Mouse (Mus musculus): ENCODE data around the gene Cactin. TPM values are rescaled to one million over a fixed set of nuclear protein-coding genes. Genes with fewer than 3 reads are reported as not detected.
A peak's percentile ranks its signal among the peaks of the same experiment; 100 is the strongest.

The Cactin gene
- total and polyA plus RNA-seq, 3 experiments = 15.4 to 18.0 (median 16.1) TPM

GRCm38 (mm10) chr10:81362336-81362949 lies 41.5 kb downstream of the Cactin start:
- Histone ChIP-seq H3K36me3 (ENCODE audit: control insufficient read depth, insufficient read depth, low read length) (no peaks in the 10 kb centered on the region), H3K4me3 (no peak overlapping the region), H3K27me3 (ENCODE audit: control insufficient read depth, insufficient read depth, low read length) (no peaks in the 10 kb centered on the region), H3K9ac (ENCODE audit: low read depth, low read length) (no peak overlapping the region), H3K27ac (no peak overlapping the region; the same call in 1 of the 2 replicates), H3K4me1 (ENCODE audit: control insufficient read depth, insufficient read depth, low read length) (peaks cover 10% of the 10 kb centered on the region), H3K79me2 (replicated peaks; ENCODE audit: control insufficient read depth, insufficient read depth, low read length) (no peaks in the 10 kb centered on the region)
- TF ChIP-seq POLR2A (IDR thresholded peaks at IDR 0.05; ENCODE audit: insufficient read depth, low read depth, low read length) = no peak
- TF ChIP-seq EP300 (IDR thresholded peaks at IDR 0.05; ENCODE audit: insufficient read depth, low read depth, low read length) = no peak
- TF ChIP-seq CTCF (IDR thresholded peaks at IDR 0.05) = no peak
- DNase-seq = no peak
- intact Hi-C loops (cut with DNase I) = no loop called here
- 66% methylated on average over 12 of the region's 12 CpGs for WGBS

- TF ChIP-seq EP300 (IDR thresholded peaks at IDR 0.05; ENCODE audit: insufficient read depth, low read depth, low read length) = 0 out of 2 replicates have a peak, but pooled peaks have one; percentile 15
- TF ChIP-seq POLR2A (IDR thresholded peaks at IDR 0.05; ENCODE audit: insufficient read depth, low read depth, low read length) = no peak
- no peak for TF ChIP-seq CTCF (IDR thresholded peaks at IDR 0.05)
- Histone ChIP-seq H3K4me1 (ENCODE audit: control insufficient read depth, insufficient read depth, low read length) (peaks cover 8% of the 10 kb centered on the region), H3K79me2 (replicated peaks; ENCODE audit: control insufficient read depth, insufficient read depth, low read length) (no peaks in the 10 kb centered on the region), H3K27ac (peak overlapping the region; percentile 48; the same call in 1 of the 2 replicates), H3K9ac (ENCODE audit: low read depth, low read length) (peak overlapping the region; percentile 44), H3K4me3 (peak overlapping the region; percentile 27; the same call in 1 of the 2 replicates), H3K27me3 (ENCODE audit: control insufficient read depth, insufficient read depth, low read length) (no peaks in the 10 kb centered on the region), H3K36me3 (ENCODE audit: control insufficient read depth, insufficient read depth, low read length) (no peaks in the 10 kb centered on the region)
- DNase-seq = peak; percentile 52 to 62
- intact Hi-C loops (cut with DNase I) = no loop called here
- 29% methylated on average over 54 of the region's 54 CpGs for WGBS
Measured at GRCm38 (mm10) chr10:81363436-81364346, 42.8 kb downstream of the Cactin start.

- no peaks in the 10 kb centered on the region for H3K36me3 ChIP-seq (ENCODE audit: control insufficient read depth, insufficient read depth, low read length)
Measured at GRCm38 (mm10) chr10:81364666-81365065, 43.8 kb downstream of the Cactin start.

GRCm38 (mm10) chr10:81365073-81365472 lies 44.2 kb downstream of the Cactin start:
- Histone ChIP-seq H3K79me2 (replicated peaks; ENCODE audit: control insufficient read depth, insufficient read depth, low read length) (no peaks in the 10 kb centered on the region), H3K27me3 (ENCODE audit: control insufficient read depth, insufficient read depth, low read length) (no peaks in the 10 kb centered on the region), H3K27ac (no peak overlapping the region), H3K36me3 (ENCODE audit: control insufficient read depth, insufficient read depth, low read length) (no peaks in the 10 kb centered on the region), H3K9ac (ENCODE audit: low read depth, low read length) (no peak overlapping the region), H3K4me1 (ENCODE audit: control insufficient read depth, insufficient read depth, low read length) (peaks cover 7% of the 10 kb centered on the region), H3K4me3 (no peak overlapping the region)
- intact Hi-C loops (cut with DNase I) = no loop called here
- 50% methylated on average over 4 of the region's 4 CpGs for WGBS
- TF ChIP-seq EP300 (IDR thresholded peaks at IDR 0.05; ENCODE audit: insufficient read depth, low read depth, low read length) (no peak), CTCF (IDR thresholded peaks at IDR 0.05) (no peak), POLR2A (IDR thresholded peaks at IDR 0.05; ENCODE audit: insufficient read depth, low read depth, low read length) (no peak)
- no peak for DNase-seq

More at GRCm38 (mm10) chr10:81364666-81365065, 43.8 kb downstream of the Cactin start:
- 15% methylated on average over 28 of the region's 28 CpGs for WGBS
- TF ChIP-seq POLR2A (IDR thresholded peaks at IDR 0.05; ENCODE audit: insufficient read depth, low read depth, low read length) (no peak), EP300 (IDR thresholded peaks at IDR 0.05; ENCODE audit: insufficient read depth, low read depth, low read length) (no peak), CTCF (IDR thresholded peaks at IDR 0.05) (no peak)
- no peaks in the 10 kb centered on the region for H3K79me2 ChIP-seq (replicated peaks; ENCODE audit: control insufficient read depth, insufficient read depth, low read length)
- H3K27me3 ChIP-seq (ENCODE audit: control insufficient read depth, insufficient read depth, low read length) = no peaks in the 10 kb centered on the region
- peak overlapping the region; percentile 25 for H3K9ac ChIP-seq (ENCODE audit: low read depth, low read length)
- no peak overlapping the region for H3K27ac ChIP-seq
- intact Hi-C loops (cut with DNase I) = no loop called here
- peak overlapping the region; percentile 27; the same call in 1 of the 2 replicates for H3K4me3 ChIP-seq
- H3K4me1 ChIP-seq (ENCODE audit: control insufficient read depth, insufficient read depth, low read length) = peaks cover 7% of the 10 kb centered on the region
- peak; percentile 60 for DNase-seq

- WGBS = 48% methylated on average over 12 of the region's 12 CpGs
Measured at GRCm38 (mm10) chr10:81365672-81366476, 45.0 kb downstream of the Cactin start, which contains the start of gene 4930404N11Rik. TSS of gene 4930404N11Rik (minus strand) at chr10:81365816.

More at GRCm38 (mm10) chr10:81365672-81366476, 45.0 kb downstream of the Cactin start, which contains the start of gene 4930404N11Rik:
- H3K27me3 ChIP-seq (ENCODE audit: control insufficient read depth, insufficient read depth, low read length) = no peaks in the 10 kb centered on the region
- DNase-seq = peak in 1 of 2 experiments; percentile 30
- peak within 1 kb of the TSS; percentile 25 for H3K9ac ChIP-seq (ENCODE audit: low read depth, low read length)
- peaks cover 7% of the 10 kb centered on the region for H3K4me1 ChIP-seq (ENCODE audit: control insufficient read depth, insufficient read depth, low read length)
- peak within 1 kb of the TSS; percentile 27; the same call in 1 of the 2 replicates for H3K4me3 ChIP-seq
- no peak for TF ChIP-seq CTCF (IDR thresholded peaks at IDR 0.05)
- TF ChIP-seq POLR2A (IDR thresholded peaks at IDR 0.05; ENCODE audit: insufficient read depth, low read depth, low read length) = no peak
- no peak for TF ChIP-seq EP300 (IDR thresholded peaks at IDR 0.05; ENCODE audit: insufficient read depth, low read depth, low read length)
- no peaks in the 10 kb centered on the region for H3K79me2 ChIP-seq (replicated peaks; ENCODE audit: control insufficient read depth, insufficient read depth, low read length)
- H3K27ac ChIP-seq = no peak within 1 kb of the TSS
- no peaks in the 10 kb centered on the region for H3K36me3 ChIP-seq (ENCODE audit: control insufficient read depth, insufficient read depth, low read length)
- intact Hi-C loops (cut with DNase I) = no loop called here

All from heart, adult 2 months (tissue).